Mouse (Mus musculus): ENCODE data around the gene Gm5737.

Gm5737 gene

GRCm38 (mm10) chr7:120811834-120812415 lies at the start of gene Gm5737:
TSS of gene Gm5737 (plus strand) at chr7:120812365.
- no peak for DNase-seq

GRCm38 (mm10) chr7:120767369-120767768 lies 44.8 kb upstream of the Gm5737 start:
- DNase-seq = no peak

- no peak for DNase-seq
These were observed 40.8 kb upstream of the Gm5737 start for GRCm38 (mm10) chr7:120771389-120771788.

- no peak for DNase-seq
These were observed 34.2 kb upstream of the Gm5737 start for GRCm38 (mm10) chr7:120778012-120778411.

GRCm38 (mm10) chr7:120795544-120795943 lies 16.6 kb upstream of the Gm5737 start:
- DNase-seq = no peak

GRCm38 (mm10) chr7:120796369-120796768 lies 15.8 kb upstream of the Gm5737 start:
- no peak for DNase-seq

GRCm38 (mm10) chr7:120803268-120803667 lies 8.9 kb upstream of the Gm5737 start:
- no peak for DNase-seq

- no peak for DNase-seq
These were observed 2.5 kb upstream of the Gm5737 start for GRCm38 (mm10) chr7:120809705-120810104.

- DNase-seq = no peak
These were observed 5.4 kb downstream of the Gm5737 start for GRCm38 (mm10) chr7:120817552-120817951.

- DNase-seq = no peak
These were observed 7.2 kb downstream of the Gm5737 start for GRCm38 (mm10) chr7:120819386-120819785.

- peak; percentile 46 to 50 for DNase-seq
These were observed 11.1 kb downstream of the Gm5737 start for GRCm38 (mm10) chr7:120823248-120823647.

GRCm38 (mm10) chr7:120825097-120825496 lies 12.9 kb downstream of the Gm5737 start:
- no peak for DNase-seq

GRCm38 (mm10) chr7:120826408-120826807 lies 14.2 kb downstream of the Gm5737 start:
- peak in 1 of 2 experiments; percentile 36 for DNase-seq

- peak; percentile 57 to 63 for DNase-seq
These were observed 18.5 kb downstream of the Gm5737 start for GRCm38 (mm10) chr7:120830431-120831381.

GRCm38 (mm10) chr7:120834426-120834825 lies 22.3 kb downstream of the Gm5737 start:
- no peak for DNase-seq

GRCm38 (mm10) chr7:120834863-120835372 lies 22.8 kb downstream of the Gm5737 start:
- DNase-seq = peak; percentile 68 to 78

GRCm38 (mm10) chr7:120835449-120836359 lies 23.5 kb downstream of the Gm5737 start:
- DNase-seq = peak; percentile 91

GRCm38 (mm10) chr7:120836361-120836760 lies 24.2 kb downstream of the Gm5737 start:
- DNase-seq = no peak

GRCm38 (mm10) chr7:120838436-120839160 lies 26.4 kb downstream of the Gm5737 start:
- DNase-seq = no peak

GRCm38 (mm10) chr7:120839786-120840185 lies 27.6 kb downstream of the Gm5737 start:
- no peak for DNase-seq

- DNase-seq = peak; percentile 84 to 87
These were observed 30.3 kb downstream of the Gm5737 start, which contains the start of gene Eef2k for GRCm38 (mm10) chr7:120842345-120843036. TSS of gene Eef2k (plus strand) at chr7:120842831.

Data from thymus, postnatal 36 days (tissue).